Mouse (Mus musculus) liver, embryonic 14.5 days (tissue): ENCODE measurements around the gene Zdhhc20. TPM values are rescaled to one million over a fixed set of nuclear protein-coding genes. Genes with fewer than 3 reads are reported as not detected.

ENCODE experiments used
- ATAC-seq: fragments of 200-750 bp; cut with Nextera tagmentation; 2 replicates; pipeline ENCODE4 v1.8.0; 2017; ENCODE audit warnings: moderate number of reproducible peaks, mild to moderate bottlenecking, moderate library complexity; ENCODE audit not compliant: insufficient read depth
- DNase-seq, 3 experiments: peaks; one replicate each; pipeline ENCODE4 v3.0.0-alpha.2; 2012 to 2013; ENCODE audit warnings: low read depth in 3 of 3, low spot score in 3 of 3
- H3K27ac ChIP-seq: fragments of 300-500 bp; sonication (generic); 2 replicates; pipeline ENCODE4 v1.5.1; 2014; ENCODE audit warnings: moderate library complexity, mild to moderate bottlenecking, control low read depth, inconsistent platforms
- H3K27me3 ChIP-seq: fragments of 300-500 bp; sonication (generic); 2 replicates; pipeline ENCODE4 v1.6.1; 2014; ENCODE audit warnings: mild to moderate bottlenecking, low read length, moderate library complexity; ENCODE audit not compliant: control insufficient read depth, insufficient read depth
- H3K36me3 ChIP-seq: fragments of 300-500 bp; sonication (generic); replicated peaks from 2 replicates; pipeline ENCODE4 v1.6.1; 2014; ENCODE audit warnings: low read depth; ENCODE audit not compliant: control insufficient read depth, insufficient read depth
- H3K4me1 ChIP-seq, 2 experiments: fragments of 200-500 bp in 1 of 2; fragments of 300-500 bp in 1 of 2; sonication (generic) in 1 of 2; replicated peaks; 2 replicates each; pipeline ENCODE4 v1.6.1; 2012 to 2014; ENCODE audit warnings: antibody characterized with exemption in 1 of 2, inconsistent platforms in 1 of 2, low read length in 1 of 2; ENCODE audit not compliant: control insufficient read depth in 2 of 2, insufficient read depth in 2 of 2
- H3K4me2 ChIP-seq: fragments of 300-500 bp; sonication (generic); 2 replicates; pipeline ENCODE4 v1.6.1; 2014; ENCODE audit warnings: low read depth, mild to moderate bottlenecking, control low read depth, moderate library complexity
- H3K4me3 ChIP-seq, 2 experiments: fragments of 200-500 bp in 1 of 2; fragments of 300-500 bp in 1 of 2; sonication (generic) in 1 of 2; 2 replicates each; pipeline ENCODE4 v1.5.1; 2012 to 2014; ENCODE audit warnings: low read depth in 2 of 2, low read length in 2 of 2, mild to moderate bottlenecking in 2 of 2, control low read depth in 1 of 2, inconsistent platforms in 1 of 2, moderate library complexity in 1 of 2; ENCODE audit not compliant: insufficient read depth in 1 of 2
- H3K9ac ChIP-seq: fragments of 300-500 bp; sonication (generic); replicated peaks from 2 replicates; pipeline ENCODE4 v1.6.1; 2014; ENCODE audit warnings: mild to moderate bottlenecking, control low read depth, moderate library complexity
- H3K9me3 ChIP-seq: fragments of 300-500 bp; sonication (generic); 2 replicates; pipeline ENCODE4 v1.6.1; 2016; ENCODE audit warnings: low read length, mixed read lengths; ENCODE audit not compliant: control insufficient read depth
- CTCF ChIP-seq: IDR thresholded peaks from 2 replicates; pipeline ENCODE4 v1.5.1; 2016; ENCODE audit warnings: antibody characterized with exemption, low read depth, control low read depth
- EP300 ChIP-seq: IDR thresholded peaks from 2 replicates; pipeline ENCODE4 v1.6.1; 2016; ENCODE audit warnings: antibody characterized with exemption, low read depth
- WGBS: fragments of 180-500 bp; shearing (Covaris S2); extraction: QIAGEN DNeasy Blood & Tissue Kit; methylation state at CpG from one replicate; pipeline ENCODE4 v1.1.7; 2014; ENCODE audit not compliant: insufficient replicate concordance; 5-methylcytosine and 5-hydroxymethylcytosine counted together
- polyA plus RNA-seq, 2 experiments: library from polyadenylated mRNA; depleted of rRNA in 1 of 2; stranded (reverse) in 1 of 2; unstranded in 1 of 2; fragments of >200 nt; fragmentation: Nextera tagmentation in 1 of 2; extraction: Ambion mirVana in 1 of 2; gene quantifications; 2 replicates each; pipeline versions ENCODE4 v1.2.1 to v1.2.3; 2012 to 2014

Gene Zdhhc20
- polyA plus RNA-seq, 2 experiments, result 3.4 to 7.6 TPM

- Histone ChIP-seq H3K4me2 (no peak overlapping the region), H3K27ac (no peak overlapping the region), H3K4me3 (no peak overlapping the region), H3K9ac (no peak overlapping the region), H3K9me3 (no peaks in the 10 kb centered on the region), H3K36me3 (peaks cover 54% of the 10 kb centered on the region), H3K27me3 (no peaks in the 10 kb centered on the region), H3K4me1 (no peaks in the 10 kb centered on the region)
- WGBS, result 86% methylated on average over 2 of the region's 2 CpGs
- ATAC-seq, result no peak
- DNase-seq, result no peak
- TF ChIP-seq EP300 (no peak), CTCF (no peak)
Observed at GRCm38 (mm10) chr14:57810886-57811285, 79.2 kb downstream of the Zdhhc20 start.

GRCm38 (mm10) chr14:57808558-57808957 lies 81.5 kb downstream of the Zdhhc20 start:
- ATAC-seq (no peak), DNase-seq (peak in 2 of 3 experiments; percentile 41 to 51)
- WGBS, result 55% methylated on average over 5 of the region's 5 CpGs
- Histone ChIP-seq H3K4me3 (no peak overlapping the region), H3K9me3 (no peaks in the 10 kb centered on the region), H3K36me3 (peaks cover 66% of the 10 kb centered on the region), H3K27me3 (no peaks in the 10 kb centered on the region), H3K9ac (no peak overlapping the region), H3K4me1 (no peaks in the 10 kb centered on the region), H3K4me2 (no peak overlapping the region), H3K27ac (no peak overlapping the region)
- TF ChIP-seq EP300, result no peak
- peak; percentile 81 for TF ChIP-seq CTCF

- Histone ChIP-seq H3K27ac (no peak overlapping the region), H3K9ac (no peak overlapping the region), H3K4me2 (no peak overlapping the region), H3K4me3 (no peak overlapping the region), H3K4me1 (peaks cover 5 to 11% of the 10 kb centered on the region in 2 experiments), H3K27me3 (no peaks in the 10 kb centered on the region), H3K9me3 (no peaks in the 10 kb centered on the region), H3K36me3 (peaks cover 73% of the 10 kb centered on the region)
- ATAC-seq (no peak), DNase-seq (no peak)
- TF ChIP-seq EP300 (no peak), CTCF (no peak)
- WGBS, result 76% methylated on average over 4 of the region's 4 CpGs
Observed at GRCm38 (mm10) chr14:57803731-57804130, 86.3 kb downstream of the Zdhhc20 start.

GRCm38 (mm10) chr14:57797991-57798931 lies 91.8 kb downstream of the Zdhhc20 start, which contains the start of gene Sap18:
Gene Sap18, plus strand, starts transcription at chr14:57798180.
- H3K4me1 ChIP-seq, result peaks cover 9 to 11% of the 10 kb centered on the region in 2 experiments
- under 1% methylated on average over 99 of the region's 99 CpGs for WGBS
- peak within 1 kb of the TSS; percentile 93 for H3K4me2 ChIP-seq
- H3K9ac ChIP-seq, result peak within 1 kb of the TSS; percentile 76
- peak within 1 kb of the TSS; percentile 76 for H3K27ac ChIP-seq
- peak; percentile 51; the same call in 1 of the 2 replicates for TF ChIP-seq EP300
- no peak for TF ChIP-seq CTCF
- H3K36me3 ChIP-seq, result peaks cover 27% of the 10 kb centered on the region
- peak; percentile 97 for ATAC-seq
- peak within 1 kb of the TSS; percentile 71 to 78 for H3K4me3 ChIP-seq
- peak; percentile 97 to 98 (median 98) for DNase-seq
- no peaks in the 10 kb centered on the region for H3K9me3 ChIP-seq
- no peaks in the 10 kb centered on the region for H3K27me3 ChIP-seq

GRCm38 (mm10) chr14:57797551-57797950 lies 92.5 kb downstream of the Zdhhc20 start:
- peaks cover 9 to 11% of the 10 kb centered on the region in 2 experiments for H3K4me1 ChIP-seq
- H3K27me3 ChIP-seq, result no peaks in the 10 kb centered on the region
- H3K9ac ChIP-seq, result peak overlapping the region; percentile 69
- peak overlapping the region; percentile 76 for H3K27ac ChIP-seq
- TF ChIP-seq CTCF (peak; percentile 41; the same call in 1 of the 2 replicates), EP300 (no peak)
- WGBS, result 10% methylated on average over 7 of the region's 7 CpGs
- peaks cover 20% of the 10 kb centered on the region for H3K36me3 ChIP-seq
- peak overlapping the region; percentile 53 to 78 for H3K4me3 ChIP-seq
- no peaks in the 10 kb centered on the region for H3K9me3 ChIP-seq
- DNase-seq (no peak), ATAC-seq (peak; percentile 21)
- H3K4me2 ChIP-seq, result peak overlapping the region; percentile 93
